Mouse (Mus musculus) midbrain, embryonic 10.5 days (tissue): ENCODE measurements around the gene Pnma5. TPM values are rescaled to one million over a fixed set of nuclear protein-coding genes. Genes with fewer than 3 reads are reported as not detected.
A peak's percentile ranks its signal among the peaks of the same experiment; 100 is the strongest.

Source experiments
- microRNA counts: library from miRNA; unstranded; fragments of <30 nt; microRNA quantifications from one replicate; lab custom pipeline; 2017
- microRNA-seq: library from miRNA; unstranded; fragments of <30 nt; microRNA quantifications from one replicate; pipeline ENCODE4, GENCODE M21; 2017
- polyA plus RNA-seq: library from polyadenylated mRNA; unstranded; fragments of >200 nt; fragmentation: Nextera tagmentation; extraction: Ambion mirVana; gene quantifications from 2 replicates; pipeline ENCODE4 v1.2.1, GENCODE M21; 2016

Gene Pnma5
- polyA plus RNA-seq, 1 experiment from 2014 or later: not detected

MicroRNA genes within 50 kb of the gene (microRNA counts, 519-probe panel; counts per million panel counts)
- not detected for microRNA mmu-miR-2137 (lab: Ali Mortazavi, UCI)

Small RNA genes within 50 kb of the gene (microRNA-seq; reads per million reads assigned to microRNA genes)
- gene Mir2137: 20.9 reads per million, percentile 31 among the genes with 10 or more reads in this experiment

Other genes with a start within 250 kb of the Pnma5 start
- gene Gabrq, start 211.9 kb downstream of the Pnma5 start, polyA plus RNA-seq: 0.39 and 0.83 TPM in 2 replicates
- 104 and 105 TPM in 2 replicates for gene Cetn2, start 118.7 kb downstream of the Pnma5 start, polyA plus RNA-seq
- gene Nsdhl, start 118.5 kb downstream of the Pnma5 start, polyA plus RNA-seq: 44.1 and 47.3 TPM in 2 replicates
- 2.6 and 3.2 TPM in 2 replicates for gene Zfp185, start 49.8 kb downstream of the Pnma5 start, polyA plus RNA-seq
- 0.37 and 0.70 TPM in 2 replicates for gene Pnma3, start 27.7 kb upstream of the Pnma5 start, polyA plus RNA-seq
- 0.52 and 0.68 TPM in 2 replicates for gene Xlr4a, start 45.4 kb upstream of the Pnma5 start, polyA plus RNA-seq
- gene Xlr3a, start 60.0 kb upstream of the Pnma5 start, polyA plus RNA-seq: 2.0 and 3.4 TPM in 2 replicates
- gene Gm14685, start 79.9 kb upstream of the Pnma5 start, polyA plus RNA-seq: 0.12 and 0.29 TPM in 2 replicates
- gene Xlr5b, start 111.7 kb upstream of the Pnma5 start, polyA plus RNA-seq: not detected in 2 replicates
- 0.09 TPM in 1 of 2 replicates, not detected in the other for gene DXBay18, start 112.3 kb upstream of the Pnma5 start, polyA plus RNA-seq
- gene Spin2d, start 139.9 kb upstream of the Pnma5 start, polyA plus RNA-seq: not detected in 2 replicates
- 11.0 and 12.2 TPM in 2 replicates for gene Xlr3b, start 155.1 kb upstream of the Pnma5 start, polyA plus RNA-seq
- 0.31 and 0.55 TPM in 2 replicates for gene Xlr4b, start 177.2 kb upstream of the Pnma5 start, polyA plus RNA-seq
- gene F8a, start 191.2 kb upstream of the Pnma5 start, polyA plus RNA-seq: 14.8 and 16.4 TPM in 2 replicates
- gene Xlr4c, start 206.0 kb upstream of the Pnma5 start, polyA plus RNA-seq: not detected in 2 replicates
- gene Xlr3c, start 228.3 kb upstream of the Pnma5 start, polyA plus RNA-seq: not detected in 2 replicates